Mouse (Mus musculus): ENCODE data around the gene Sh3tc1. TPM values are rescaled to one million over a fixed set of nuclear protein-coding genes. Genes with fewer than 3 reads are reported as not detected.

Sh3tc1 gene
- polyA plus RNA-seq, 1 experiment from 2014 or later = 2.9 TPM

GRCm38 (mm10) chr5:35655753-35656485, 83.9 kb downstream of the Sh3tc1 start:
- Histone ChIP-seq H3K27me3 (ENCODE audit: control insufficient read depth, insufficient read depth, low read length) (no peaks in the 10 kb centered on the region), H3K9ac (replicated peaks; ENCODE audit: low read length) (no peak overlapping the region), H3K4me3 (ENCODE audit: low read depth, low read length) (no peak overlapping the region), H3K36me3 (replicated peaks; ENCODE audit: control insufficient read depth, insufficient read depth, low read depth, low read length) (no peaks in the 10 kb centered on the region), H3K4me2 (ENCODE audit: low read depth, low read length) (no peak overlapping the region), H3K27ac (replicated peaks; ENCODE audit: low read depth, low read length) (no peak overlapping the region), H3K4me1 (ENCODE audit: control insufficient read depth, insufficient read depth, low read length) (no peaks in the 10 kb centered on the region), H3K9me3 (replicated peaks; ENCODE audit: control insufficient read depth, low read length) (no peaks in the 10 kb centered on the region)
- DNase-seq (ENCODE audit: low spot score) = no peak
- 87% methylated on average over 10 of the region's 10 CpGs for WGBS
- ATAC-seq (replicated peaks; ENCODE audit: insufficient number of reproducible peaks, low FRiP score, low TSS enrichment, low read depth) = no peak

GRCm38 (mm10) chr5:35653743-35654395, 85.9 kb downstream of the Sh3tc1 start:
- WGBS = 67% methylated on average over 9 of the region's 9 CpGs
- H3K4me1 ChIP-seq (ENCODE audit: control insufficient read depth, insufficient read depth, low read length) = no peaks in the 10 kb centered on the region
- no peak for DNase-seq (ENCODE audit: low spot score)
- H3K4me2 ChIP-seq (ENCODE audit: low read depth, low read length) = no peak overlapping the region
- no peak for ATAC-seq (replicated peaks; ENCODE audit: insufficient number of reproducible peaks, low FRiP score, low TSS enrichment, low read depth)
- no peak overlapping the region for H3K4me3 ChIP-seq (ENCODE audit: low read depth, low read length)
- H3K9me3 ChIP-seq (replicated peaks; ENCODE audit: control insufficient read depth, low read length) = no peaks in the 10 kb centered on the region
- no peak overlapping the region for H3K27ac ChIP-seq (replicated peaks; ENCODE audit: low read depth, low read length)
- H3K27me3 ChIP-seq (ENCODE audit: control insufficient read depth, insufficient read depth, low read length) = no peaks in the 10 kb centered on the region
- H3K36me3 ChIP-seq (replicated peaks; ENCODE audit: control insufficient read depth, insufficient read depth, low read depth, low read length) = no peaks in the 10 kb centered on the region
- H3K9ac ChIP-seq (replicated peaks; ENCODE audit: low read length) = no peak overlapping the region

DNA sequence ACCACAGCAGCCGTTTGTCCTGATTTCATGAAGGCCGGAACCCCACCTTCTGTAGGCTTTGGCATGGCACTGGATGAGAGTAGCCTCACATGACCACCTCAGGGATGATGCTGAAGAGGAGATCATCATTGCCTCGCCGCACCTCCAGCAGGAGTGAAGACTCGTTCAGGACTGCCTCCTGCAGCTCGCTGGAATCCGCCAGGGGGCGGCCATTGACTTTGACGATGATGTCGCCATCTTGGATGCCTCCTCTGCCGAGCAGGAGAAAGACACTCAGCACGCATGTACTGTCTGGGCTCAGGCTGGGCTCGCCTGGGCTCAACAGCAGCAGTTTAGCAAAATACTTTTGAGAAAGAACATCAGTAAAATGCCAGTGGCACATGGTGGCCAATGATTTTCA, 86.9 kb downstream of the Sh3tc1 start:
- no peak for DNase-seq (ENCODE audit: low spot score)
- Histone ChIP-seq H3K27me3 (ENCODE audit: control insufficient read depth, insufficient read depth, low read length) (no peaks in the 10 kb centered on the region), H3K9me3 (replicated peaks; ENCODE audit: control insufficient read depth, low read length) (no peaks in the 10 kb centered on the region), H3K4me1 (ENCODE audit: control insufficient read depth, insufficient read depth, low read length) (no peaks in the 10 kb centered on the region), H3K9ac (replicated peaks; ENCODE audit: low read length) (no peak overlapping the region), H3K27ac (replicated peaks; ENCODE audit: low read depth, low read length) (no peak overlapping the region), H3K4me3 (ENCODE audit: low read depth, low read length) (no peak overlapping the region), H3K36me3 (replicated peaks; ENCODE audit: control insufficient read depth, insufficient read depth, low read depth, low read length) (no peaks in the 10 kb centered on the region), H3K4me2 (ENCODE audit: low read depth, low read length) (no peak overlapping the region)
- ATAC-seq (replicated peaks; ENCODE audit: insufficient number of reproducible peaks, low FRiP score, low TSS enrichment, low read depth) = no peak
- 85% methylated on average over 13 of the region's 13 CpGs for WGBS

- DNase-seq (ENCODE audit: low spot score) (no peak), ATAC-seq (replicated peaks; ENCODE audit: insufficient number of reproducible peaks, low FRiP score, low TSS enrichment, low read depth) (no peak)
- no peak overlapping the region for H3K4me2 ChIP-seq (ENCODE audit: low read depth, low read length)
- H3K27ac ChIP-seq (replicated peaks; ENCODE audit: low read depth, low read length) = no peak overlapping the region
- WGBS = 75% methylated on average over 3 of the region's 3 CpGs
- no peaks in the 10 kb centered on the region for H3K27me3 ChIP-seq (ENCODE audit: control insufficient read depth, insufficient read depth, low read length)
- H3K9ac ChIP-seq (replicated peaks; ENCODE audit: low read length) = no peak overlapping the region
- H3K4me3 ChIP-seq (ENCODE audit: low read depth, low read length) = no peak overlapping the region
- H3K9me3 ChIP-seq (replicated peaks; ENCODE audit: control insufficient read depth, low read length) = no peaks in the 10 kb centered on the region
- no peaks in the 10 kb centered on the region for H3K4me1 ChIP-seq (ENCODE audit: control insufficient read depth, insufficient read depth, low read length)
- no peaks in the 10 kb centered on the region for H3K36me3 ChIP-seq (replicated peaks; ENCODE audit: control insufficient read depth, insufficient read depth, low read depth, low read length)
These were observed 87.5 kb downstream of the Sh3tc1 start for GRCm38 (mm10) chr5:35652319-35652718.

GRCm38 (mm10) chr5:35648230-35648629, 91.6 kb downstream of the Sh3tc1 start:
- H3K27me3 ChIP-seq (ENCODE audit: control insufficient read depth, insufficient read depth, low read length) = no peaks in the 10 kb centered on the region
- no peak overlapping the region for H3K9ac ChIP-seq (replicated peaks; ENCODE audit: low read length)
- H3K9me3 ChIP-seq (replicated peaks; ENCODE audit: control insufficient read depth, low read length) = no peaks in the 10 kb centered on the region
- H3K27ac ChIP-seq (replicated peaks; ENCODE audit: low read depth, low read length) = no peak overlapping the region
- ATAC-seq (replicated peaks; ENCODE audit: insufficient number of reproducible peaks, low FRiP score, low TSS enrichment, low read depth) (no peak), DNase-seq (ENCODE audit: low spot score) (no peak)
- no peak overlapping the region for H3K4me2 ChIP-seq (ENCODE audit: low read depth, low read length)
- no peaks in the 10 kb centered on the region for H3K4me1 ChIP-seq (ENCODE audit: control insufficient read depth, insufficient read depth, low read length)
- no peak overlapping the region for H3K4me3 ChIP-seq (ENCODE audit: low read depth, low read length)
- 55% methylated on average over 2 of the region's 2 CpGs for WGBS
- no peaks in the 10 kb centered on the region for H3K36me3 ChIP-seq (replicated peaks; ENCODE audit: control insufficient read depth, insufficient read depth, low read depth, low read length)

DNA sequence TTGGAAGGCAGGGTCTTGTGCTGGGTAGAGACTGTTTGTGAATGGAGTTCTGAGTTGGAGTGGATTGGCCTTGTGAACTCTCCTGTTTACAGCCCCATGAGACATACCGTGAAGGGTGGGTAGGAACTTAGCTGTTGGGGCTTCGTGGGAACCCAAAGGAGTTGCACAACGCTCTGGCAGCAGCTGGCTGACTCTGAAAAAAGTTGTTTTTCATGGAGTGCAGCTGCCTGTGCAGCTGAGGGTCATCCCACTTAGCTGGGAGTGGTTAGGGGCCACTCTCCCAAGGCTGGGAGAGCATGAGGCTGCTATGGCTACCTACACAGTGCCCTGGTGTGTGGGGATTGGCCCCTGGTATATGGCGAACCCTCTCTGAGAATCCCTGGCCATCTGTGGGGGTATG, 92.2 kb downstream of the Sh3tc1 start:
- no peaks in the 10 kb centered on the region for H3K36me3 ChIP-seq (replicated peaks; ENCODE audit: control insufficient read depth, insufficient read depth, low read depth, low read length)
- no peak overlapping the region for H3K27ac ChIP-seq (replicated peaks; ENCODE audit: low read depth, low read length)
- H3K27me3 ChIP-seq (ENCODE audit: control insufficient read depth, insufficient read depth, low read length) = no peaks in the 10 kb centered on the region
- H3K9me3 ChIP-seq (replicated peaks; ENCODE audit: control insufficient read depth, low read length) = no peaks in the 10 kb centered on the region
- 88% methylated on average over 4 of the region's 4 CpGs for WGBS
- H3K4me3 ChIP-seq (ENCODE audit: low read depth, low read length) = no peak overlapping the region
- H3K4me2 ChIP-seq (ENCODE audit: low read depth, low read length) = no peak overlapping the region
- DNase-seq (ENCODE audit: low spot score) (no peak), ATAC-seq (replicated peaks; ENCODE audit: insufficient number of reproducible peaks, low FRiP score, low TSS enrichment, low read depth) (0 out of 2 replicates have a peak, but pooled peaks have one; percentile 39)
- no peak overlapping the region for H3K9ac ChIP-seq (replicated peaks; ENCODE audit: low read length)
- no peaks in the 10 kb centered on the region for H3K4me1 ChIP-seq (ENCODE audit: control insufficient read depth, insufficient read depth, low read length)

Other genes starting within 250 kb of the Sh3tc1 start
- gene Cpz, start 214.3 kb downstream of the Sh3tc1 start, polyA plus RNA-seq (2014; fragmentation: Nextera tagmentation; extraction: Ambion mirVana) = 3.6 and 6.0 TPM in 2 replicates
- gene Trmt44, start 164.9 kb downstream of the Sh3tc1 start, polyA plus RNA-seq (2014; fragmentation: Nextera tagmentation; extraction: Ambion mirVana) = 6.9 and 7.9 TPM in 2 replicates
- 10.5 and 10.9 TPM in 2 replicates for gene Acox3, start 156.9 kb downstream of the Sh3tc1 start, polyA plus RNA-seq (2014; fragmentation: Nextera tagmentation; extraction: Ambion mirVana)
- 3.6 and 4.4 TPM in 2 replicates for gene Htra3, start 60.2 kb downstream of the Sh3tc1 start, polyA plus RNA-seq (2014; fragmentation: Nextera tagmentation; extraction: Ambion mirVana)
- 0.20 and 0.55 TPM in 2 replicates for gene Ablim2, start 17.9 kb upstream of the Sh3tc1 start, polyA plus RNA-seq (2014; fragmentation: Nextera tagmentation; extraction: Ambion mirVana)
- 19.8 and 20.5 TPM in 2 replicates for gene Afap1, start 153.3 kb upstream of the Sh3tc1 start, polyA plus RNA-seq (2014; fragmentation: Nextera tagmentation; extraction: Ambion mirVana)

All from embryonic facial prominence, embryonic 11.5 days (tissue).